Mouse (Mus musculus) mouse trophoblast stem cell (cell line): ENCODE results near the gene Krt79.

Source experiments
- in situ Hi-C, 2 experiments: fragments of 300-500 bp; cut with MseI, MboI; formaldehyde crosslinking; loops; 2 replicates in 1 of 2; 3 replicates in 1 of 2; pipeline ENCODE4 v1.15.1; 2025

Krt79 gene

DNA sequence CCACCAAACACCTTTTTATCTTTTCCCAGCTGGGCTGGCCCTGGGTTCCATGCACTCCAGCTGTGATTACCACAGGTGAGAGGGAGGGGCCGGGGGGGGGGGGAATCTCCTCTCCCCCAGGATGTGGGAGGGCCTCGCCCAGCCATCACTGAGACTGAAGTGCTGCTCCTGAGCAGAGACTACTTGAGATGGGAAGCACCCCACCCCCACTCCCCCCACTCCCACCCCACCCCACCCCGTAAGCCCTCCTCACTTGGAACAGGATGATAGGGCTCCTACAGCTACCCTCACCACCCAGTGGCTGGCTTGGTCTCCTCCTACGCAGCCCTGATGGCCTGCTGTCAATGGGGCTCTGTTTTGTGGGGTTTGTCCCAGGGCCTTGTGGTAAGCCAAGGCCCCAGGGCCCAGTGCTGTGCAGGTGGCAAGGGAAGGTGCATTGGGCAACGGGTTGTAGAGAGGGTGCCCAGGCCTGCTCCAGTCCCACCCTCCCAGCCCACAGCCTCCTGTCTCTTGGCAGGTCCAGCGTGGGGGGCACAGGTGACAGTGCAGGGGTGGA lies at the start of gene Krt79:
Krt79 (minus strand) TSS at position 51 of the 556 bp plus-strand sequence.
- in situ Hi-C loops, result no loop called here

DNA sequence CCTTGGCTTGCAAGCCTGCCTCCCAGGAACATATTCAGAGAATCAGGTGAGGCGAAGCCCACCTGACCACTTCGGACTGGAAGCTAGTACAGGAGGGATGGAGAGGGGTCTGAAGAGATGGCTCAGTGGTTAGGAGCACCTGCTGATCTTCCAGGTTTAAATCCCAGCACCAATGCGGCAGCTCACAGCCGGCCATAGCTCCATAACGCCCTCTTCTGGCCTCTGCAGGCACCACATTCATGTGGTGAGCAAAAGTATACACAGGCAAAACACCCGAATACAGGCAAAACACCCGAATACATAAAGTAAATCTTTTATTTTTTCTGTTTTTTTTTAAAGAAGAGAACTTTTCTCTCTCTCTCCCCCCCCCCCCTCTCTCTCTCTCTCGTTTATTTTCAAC lies 48.6 kb upstream of the Krt79 start:
- in situ Hi-C loops, result loop anchor here in 1 of 2 experiments (5.0 kb wide), 1 partner anchor 79 kb away; no protein-coding TSS in a partner anchor

DNA sequence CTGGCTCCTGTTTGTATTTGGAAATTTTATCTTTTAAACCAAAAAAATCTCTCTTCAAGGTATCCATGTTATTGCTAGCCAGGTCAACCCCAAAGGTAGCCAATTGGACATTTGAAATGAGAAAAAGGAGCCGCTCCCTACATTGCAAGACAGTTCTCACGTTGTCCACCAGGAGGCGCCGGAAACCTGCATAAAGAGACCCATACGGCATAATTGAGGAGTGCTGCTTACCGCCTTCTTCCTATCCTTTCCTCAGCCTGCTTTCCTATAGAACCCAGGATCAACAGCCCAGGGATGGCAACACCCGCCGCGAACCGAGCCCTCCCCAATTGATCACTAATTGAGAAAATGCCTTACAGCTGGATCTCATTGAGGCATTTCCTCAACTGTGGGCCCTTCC lies 48.0 kb upstream of the Krt79 start:
- in situ Hi-C loops, result loop anchor here in 1 of 2 experiments (5.0 kb wide), 1 partner anchor 79 kb away; no protein-coding TSS in a partner anchor

DNA sequence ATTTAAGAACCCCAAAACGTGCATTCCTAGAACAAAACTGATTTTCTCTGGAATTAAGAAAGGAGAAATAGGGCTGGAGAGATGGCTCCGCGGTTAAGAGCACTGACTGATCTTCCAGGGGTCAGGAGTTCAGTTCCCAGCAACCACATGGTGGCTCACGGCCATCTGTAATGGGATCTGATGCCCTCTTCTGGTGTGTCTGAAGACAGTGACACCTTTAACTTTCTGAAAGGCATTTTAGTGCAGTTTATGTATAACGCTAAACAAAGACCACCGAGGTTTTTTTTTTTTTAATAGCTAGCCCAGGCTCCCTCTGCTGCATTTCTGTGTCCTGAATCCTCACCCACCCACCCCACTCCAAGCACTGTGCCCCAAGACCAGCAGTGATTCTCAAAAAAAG lies 44.6 kb upstream of the Krt79 start:
- in situ Hi-C loops, result loop anchor here in 1 of 2 experiments (5.0 kb wide), 1 partner anchor 83 kb away; no protein-coding TSS in a partner anchor

DNA sequence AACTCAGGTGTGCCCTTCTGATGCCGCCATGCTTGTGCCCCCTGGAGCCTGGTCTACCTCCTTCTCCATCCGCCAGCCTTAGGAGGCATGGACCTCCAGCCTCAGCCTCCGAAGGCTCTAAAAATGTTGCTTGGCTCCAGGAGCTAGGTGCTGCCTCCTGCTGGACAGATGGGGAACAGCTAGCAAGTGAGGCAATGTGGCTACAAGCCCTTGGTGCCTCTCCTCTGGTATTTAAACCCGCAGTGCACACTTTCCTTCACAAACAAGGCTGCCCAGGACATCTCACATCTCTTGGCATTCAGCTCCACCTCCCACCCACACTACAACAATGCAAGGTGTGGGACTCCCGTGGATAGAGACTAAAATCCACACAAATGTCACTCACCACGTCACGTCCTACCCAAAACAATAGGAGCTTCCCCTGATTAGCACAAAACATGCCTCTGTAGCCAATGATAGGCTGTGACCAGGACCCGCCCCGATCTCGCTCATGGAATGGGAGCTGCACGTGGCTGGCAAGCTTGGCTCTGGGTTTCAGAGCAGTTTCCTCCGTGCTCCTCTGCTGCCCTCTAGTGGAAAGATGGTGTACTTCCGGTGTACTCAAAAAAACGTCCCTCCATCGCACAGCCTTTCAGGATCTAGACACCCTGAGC lies 44.0 kb upstream of the Krt79 start:
- in situ Hi-C loops, result no loop called here

DNA sequence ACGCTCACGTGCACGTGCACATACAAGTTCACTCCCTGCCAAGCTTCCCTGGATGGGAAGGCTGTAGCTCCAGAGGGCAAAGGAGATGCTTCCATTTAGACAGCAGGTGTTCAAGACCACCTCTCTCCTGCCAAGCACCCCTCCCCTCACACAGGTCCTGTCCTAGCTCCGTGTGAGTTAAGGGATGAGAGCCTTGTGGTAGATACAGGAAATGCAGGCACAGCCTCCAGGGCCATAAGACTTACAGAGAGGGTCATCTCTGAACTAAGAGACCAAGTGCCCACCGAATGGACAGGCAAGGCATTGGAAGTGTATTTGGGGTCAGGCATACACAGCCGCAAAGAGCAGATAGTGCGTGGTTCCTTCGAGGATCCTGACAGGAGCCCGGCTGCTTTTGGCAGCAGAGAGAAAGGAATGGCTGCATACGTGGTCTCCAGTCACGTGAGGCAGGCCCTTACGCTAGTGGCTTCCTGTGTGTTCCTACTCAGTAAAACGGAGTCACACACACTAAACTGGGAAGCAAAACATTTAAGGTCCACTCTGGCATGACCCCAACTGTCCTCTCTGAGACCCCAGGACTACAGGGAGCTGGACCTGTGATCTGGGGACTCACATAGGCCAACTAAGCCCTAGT lies 43.3 kb upstream of the Krt79 start:
- in situ Hi-C loops, result no loop called here

DNA sequence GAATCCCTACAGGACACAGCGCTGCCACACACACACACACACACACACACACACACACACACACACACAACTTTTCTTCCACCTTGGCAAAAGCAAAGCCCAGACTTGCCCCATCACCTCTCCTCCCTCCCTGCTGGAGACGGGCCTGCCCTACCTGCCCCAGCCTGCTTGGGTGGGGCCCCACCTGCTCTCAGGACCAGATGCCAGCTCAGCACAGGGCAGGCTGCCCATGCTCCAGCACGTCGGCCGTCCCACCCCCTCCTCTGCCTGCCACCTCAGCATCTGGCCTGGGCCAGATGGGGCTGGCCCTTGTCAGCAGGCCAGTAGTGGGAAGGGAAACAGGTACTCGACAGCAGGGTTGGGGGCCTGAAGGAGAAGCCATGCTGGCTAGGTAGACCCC lies 40.7 kb upstream of the Krt79 start:
- in situ Hi-C loops, result no loop called here

DNA sequence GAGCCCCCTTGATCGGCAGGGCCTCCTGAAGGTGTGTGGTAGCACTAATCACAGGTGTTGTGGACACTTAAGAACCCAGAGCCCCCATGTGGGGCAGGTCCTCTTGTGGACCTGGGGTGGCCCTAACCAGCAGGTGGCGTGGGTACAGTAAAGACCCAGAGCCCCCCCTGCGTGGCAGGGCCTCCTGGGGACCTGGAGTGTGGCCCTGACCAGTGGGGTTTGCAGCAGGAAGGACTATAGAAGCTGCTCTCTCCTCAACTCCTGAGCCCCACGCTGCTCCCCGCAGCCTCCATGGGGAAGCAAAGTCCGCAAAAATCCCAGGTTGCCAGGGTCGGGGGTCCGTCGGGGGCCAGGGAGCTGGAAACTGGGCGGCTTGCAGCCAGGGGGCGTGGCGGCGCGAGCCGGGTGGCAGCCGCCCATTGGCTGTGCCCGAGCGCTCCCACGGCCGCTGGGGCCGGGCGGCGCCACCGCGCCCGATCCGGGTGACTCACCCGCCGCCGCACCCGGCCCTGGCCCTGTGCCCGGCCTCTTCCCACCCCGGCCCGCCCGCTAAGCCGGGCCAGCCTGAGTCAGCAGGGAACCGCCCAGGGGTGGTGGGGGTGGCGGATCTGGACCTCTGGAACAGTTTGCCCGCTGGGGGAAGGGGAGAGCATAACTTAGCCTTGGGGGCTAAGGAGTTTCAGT lies 37.1 kb upstream of the Krt79 start:
- in situ Hi-C loops, result loop anchor here (10.0 kb wide), 1 partner anchor 452 kb away; no protein-coding TSS in a partner anchor

DNA sequence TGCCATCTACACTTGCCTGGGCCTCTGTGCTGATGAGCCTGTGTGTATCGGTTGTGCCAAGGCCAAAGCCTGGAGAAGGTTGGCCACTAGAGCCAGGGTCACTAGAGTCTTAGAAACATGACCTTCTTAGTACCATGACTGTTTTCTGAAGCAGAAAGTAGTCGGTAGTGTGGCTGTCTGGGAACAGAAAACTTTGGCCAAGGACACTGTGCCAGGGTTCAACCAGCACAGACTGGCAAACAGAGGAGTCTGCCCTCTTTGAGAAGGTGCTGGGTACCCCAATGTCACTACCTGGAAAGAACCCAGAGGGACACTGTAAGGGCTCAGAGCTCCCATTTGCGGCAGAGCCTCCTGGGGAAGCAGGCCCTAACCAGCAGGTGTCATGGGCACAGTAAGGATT lies 36.5 kb upstream of the Krt79 start:
- in situ Hi-C loops, result loop anchor here (10.0 kb wide), 1 partner anchor 452 kb away; no protein-coding TSS in a partner anchor

DNA sequence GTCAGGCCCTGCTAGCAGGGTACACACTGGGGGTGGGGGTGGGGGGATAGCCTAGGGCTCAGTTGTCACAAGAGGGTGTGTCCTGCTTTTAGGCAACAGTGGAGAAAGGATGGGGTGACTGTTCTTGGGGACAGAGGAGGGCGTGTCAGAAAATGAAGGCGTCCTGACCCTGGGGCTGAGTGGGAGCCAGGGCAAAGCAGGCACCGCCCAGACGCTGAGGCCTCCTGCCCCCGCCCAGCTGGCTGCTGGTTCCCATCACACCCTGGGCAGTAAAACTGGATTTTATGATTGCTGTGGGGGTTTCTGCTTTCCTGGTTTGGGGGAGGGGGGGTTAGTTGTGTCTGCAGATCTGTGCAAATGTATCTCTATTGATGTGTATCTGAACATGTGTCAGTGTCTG lies 35.9 kb upstream of the Krt79 start:
- in situ Hi-C loops, result loop anchor here (10.0 kb wide), 1 partner anchor 451 kb away; no protein-coding TSS in a partner anchor

DNA sequence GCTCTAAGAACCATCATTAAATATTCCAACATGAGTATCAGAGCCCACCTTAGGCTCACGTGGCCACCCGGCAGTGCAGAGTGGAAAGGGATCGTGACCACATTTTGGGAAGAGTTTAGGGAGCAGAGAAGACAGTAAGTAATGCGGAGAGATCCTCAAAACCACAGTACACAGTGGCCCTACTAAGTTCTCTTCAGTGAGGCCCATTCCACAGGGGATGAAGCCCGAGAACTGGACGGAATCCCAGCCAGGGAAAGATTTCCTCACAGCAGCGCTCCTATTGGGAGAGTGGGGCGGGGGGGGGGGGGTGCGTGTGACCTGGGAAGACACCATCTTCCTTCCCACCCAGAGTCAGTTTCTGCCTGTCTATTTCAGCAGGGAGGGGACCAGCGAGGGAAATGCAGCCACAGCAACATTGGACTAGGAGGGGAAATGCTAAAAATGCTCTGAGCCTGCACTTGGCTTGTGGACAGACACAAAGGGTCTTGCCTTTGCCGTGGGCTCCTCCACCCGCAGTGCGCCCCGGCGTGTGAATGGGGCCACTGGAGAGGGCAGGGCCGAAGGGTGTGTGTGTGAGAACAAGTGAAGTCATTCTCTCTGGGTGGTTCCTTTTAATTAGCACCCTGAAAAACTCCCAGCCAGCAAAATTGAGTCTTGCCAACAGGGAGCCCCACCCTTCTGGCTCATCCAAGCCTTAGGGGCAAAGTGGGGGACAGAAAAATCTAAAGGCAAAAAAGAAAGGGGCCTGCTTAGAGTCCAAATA lies 34.1 kb upstream of the Krt79 start:
- in situ Hi-C loops, result loop anchor here (5.0 to 10.0 kb wide), 3 partner anchors 202 to 637 kb away; no protein-coding TSS in a partner anchor

DNA sequence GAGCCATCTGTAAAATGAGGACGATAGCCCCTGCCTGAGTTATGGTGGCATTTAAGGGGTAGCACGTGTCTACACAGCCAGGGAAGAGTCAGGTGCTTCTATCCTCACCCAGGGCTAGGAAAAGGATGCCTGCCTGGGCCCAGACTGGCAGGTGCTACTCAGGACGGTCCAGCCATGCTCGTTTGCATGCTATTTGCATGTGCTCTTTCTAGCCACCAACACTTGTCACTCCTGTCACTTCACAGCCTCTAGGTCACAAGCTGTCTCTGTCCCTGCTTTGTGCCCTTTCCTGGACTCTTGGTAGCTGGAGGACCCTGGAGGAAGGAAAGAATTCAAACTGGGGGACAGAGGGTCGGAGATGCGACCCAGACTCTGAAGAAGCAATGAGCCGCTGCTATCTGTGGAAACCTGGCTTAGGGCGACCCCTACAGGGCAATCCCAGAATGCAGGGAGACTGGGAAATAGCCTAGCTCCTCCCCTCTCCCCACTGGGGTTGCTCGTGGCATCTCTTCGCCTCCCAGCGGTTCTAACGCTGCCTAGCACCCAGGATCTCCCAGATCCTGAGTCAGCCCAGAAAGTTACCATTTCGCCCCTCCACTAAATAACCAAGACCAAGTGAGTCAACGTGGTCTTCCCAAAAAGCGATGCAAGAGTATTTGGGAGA lies 33.4 kb upstream of the Krt79 start:
- in situ Hi-C loops, result loop anchor here (5.0 to 10.0 kb wide), 3 partner anchors 201 to 636 kb away; no protein-coding TSS in a partner anchor

DNA sequence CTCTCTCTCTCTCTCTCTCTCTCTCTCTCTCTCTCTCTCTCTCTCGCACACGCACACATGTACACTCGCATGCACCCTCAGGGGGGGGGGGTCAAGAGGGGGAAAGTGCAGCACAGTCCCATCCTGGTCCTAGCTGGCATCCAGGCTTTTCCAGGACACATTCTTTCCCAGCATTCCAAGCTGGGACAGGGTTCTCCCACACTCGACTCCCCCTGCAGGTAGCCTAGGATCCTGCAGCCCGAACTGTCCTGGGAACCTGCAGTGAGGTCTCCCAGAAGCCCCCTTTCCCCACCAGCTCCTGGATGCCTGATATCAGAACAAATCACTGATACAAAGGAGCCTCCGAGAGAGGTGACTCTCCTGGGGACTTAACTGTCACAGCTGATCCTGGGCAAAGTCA lies 30.4 kb upstream of the Krt79 start:
- in situ Hi-C loops, result loop anchor here (5.0 to 10.0 kb wide), 3 partner anchors 198 to 633 kb away; no protein-coding TSS in a partner anchor

DNA sequence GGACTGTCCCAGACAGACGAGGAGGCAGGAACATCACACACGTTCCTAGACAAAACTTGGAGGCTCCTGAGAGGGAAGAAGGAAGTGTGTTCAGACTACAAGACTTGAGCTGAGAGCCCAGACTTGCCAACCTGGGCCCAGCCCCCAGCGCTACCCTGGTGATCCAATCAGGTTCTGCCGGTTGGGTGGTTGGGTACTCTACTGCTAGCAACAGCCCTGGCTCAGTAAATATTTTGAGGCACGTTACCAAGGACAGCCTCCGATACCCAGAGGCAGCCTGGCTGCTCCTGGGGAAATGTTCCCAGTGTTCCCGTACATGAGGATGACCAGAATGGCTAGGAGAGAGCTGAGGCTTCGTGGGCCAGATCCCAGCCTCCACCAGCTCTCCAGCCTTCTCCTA lies 26.7 kb upstream of the Krt79 start:
- in situ Hi-C loops, result no loop called here

DNA sequence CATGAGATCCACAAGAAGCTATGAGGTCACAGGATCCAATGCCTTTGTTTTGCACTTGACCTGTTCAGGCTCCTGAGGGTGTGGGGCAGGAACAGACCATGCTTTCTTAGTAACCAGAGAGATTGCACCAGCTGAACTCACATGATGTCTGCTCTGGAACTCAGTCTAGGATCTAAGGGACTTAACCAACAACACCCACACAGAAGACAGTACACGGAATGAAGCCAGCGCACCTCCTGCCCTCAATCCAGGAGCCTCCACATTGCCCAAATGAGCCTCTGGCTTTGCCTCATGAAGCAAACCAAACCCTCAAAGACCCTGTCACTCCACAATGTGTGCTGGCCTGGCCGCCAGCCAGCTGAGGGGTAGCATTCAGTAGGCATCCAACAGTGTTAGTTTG lies 18.8 kb upstream of the Krt79 start:
- in situ Hi-C loops, result no loop called here

DNA sequence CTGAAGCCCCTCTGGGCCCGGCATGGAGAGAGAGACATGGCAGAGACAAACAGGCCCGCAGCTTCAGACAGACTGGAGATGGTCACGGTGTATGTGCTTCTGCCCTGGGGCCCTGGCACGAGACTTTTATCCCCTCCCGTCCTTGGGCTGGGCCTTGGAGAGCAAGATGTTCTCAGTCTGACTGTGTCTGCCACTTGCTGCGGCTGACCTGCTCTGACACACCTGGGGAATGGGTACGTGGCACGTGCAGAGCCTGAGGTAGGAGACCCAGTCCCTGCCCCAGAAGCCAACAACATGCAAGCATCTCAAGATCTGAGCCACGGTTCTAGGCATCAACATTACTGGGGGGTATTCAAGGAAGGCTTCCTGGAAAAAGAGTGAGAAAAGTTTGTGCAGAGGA lies 14.1 kb upstream of the Krt79 start, which contains the start of gene Krt78:
Krt78 (minus strand) TSS at position 101 of the 400 bp plus-strand sequence.
- in situ Hi-C loops, result no loop called here

DNA sequence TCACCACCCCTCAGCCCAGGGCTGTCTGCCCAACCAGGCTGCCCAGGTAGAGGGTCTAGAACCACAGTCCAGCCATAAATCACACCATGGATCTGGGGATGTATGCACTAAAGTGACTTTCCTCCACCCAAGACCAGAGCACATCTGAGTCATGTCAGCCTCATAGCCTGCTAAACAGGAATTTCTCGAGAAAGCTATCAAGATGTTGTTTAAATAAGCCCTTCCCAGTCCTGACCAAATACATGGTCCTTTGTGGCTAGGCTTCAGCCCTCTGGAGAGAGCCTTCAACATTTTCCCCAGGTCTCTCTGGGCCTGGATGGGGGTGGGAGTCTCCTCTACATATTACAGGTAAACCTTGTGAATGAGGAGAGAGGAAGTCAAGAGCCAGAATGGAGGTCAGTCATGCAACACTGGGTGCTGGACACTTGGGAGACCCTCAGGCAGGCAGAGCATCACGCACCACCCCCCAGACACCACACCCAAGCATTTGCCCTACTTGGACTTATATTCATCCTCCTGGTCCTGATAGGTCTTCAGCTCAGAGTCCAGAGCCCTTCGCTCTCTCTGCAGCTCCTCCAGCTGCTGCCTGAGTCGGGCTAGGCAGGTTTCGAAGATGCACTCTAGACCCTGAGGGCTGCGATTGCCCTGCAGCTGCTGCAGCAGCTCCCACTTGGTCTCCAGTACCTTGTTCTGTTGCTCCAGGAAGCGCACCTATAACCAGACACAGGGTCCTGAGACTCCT lies 12.8 kb upstream of the Krt79 start:
- in situ Hi-C loops, result no loop called here

DNA sequence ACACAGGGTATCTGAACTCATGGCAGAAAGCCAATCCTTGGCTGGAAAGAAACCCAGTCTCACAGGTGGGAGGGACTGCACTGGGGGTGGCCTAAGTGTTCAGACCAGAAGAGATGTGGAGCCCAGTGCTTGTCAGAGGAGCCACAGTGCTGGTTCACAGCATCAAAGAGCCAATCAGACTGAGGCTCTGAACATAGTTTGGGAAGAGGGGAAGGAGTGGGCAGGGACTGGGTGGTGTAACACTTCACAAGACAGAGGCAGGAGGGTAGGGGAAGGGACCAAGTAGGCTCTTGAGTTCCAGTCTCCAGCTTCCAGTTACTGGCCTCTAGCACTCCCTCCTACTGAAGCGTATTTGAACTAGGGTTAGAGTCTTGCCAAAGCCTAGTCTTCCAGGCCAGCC lies 5.3 kb upstream of the Krt79 start:
- in situ Hi-C loops, result no loop called here

DNA sequence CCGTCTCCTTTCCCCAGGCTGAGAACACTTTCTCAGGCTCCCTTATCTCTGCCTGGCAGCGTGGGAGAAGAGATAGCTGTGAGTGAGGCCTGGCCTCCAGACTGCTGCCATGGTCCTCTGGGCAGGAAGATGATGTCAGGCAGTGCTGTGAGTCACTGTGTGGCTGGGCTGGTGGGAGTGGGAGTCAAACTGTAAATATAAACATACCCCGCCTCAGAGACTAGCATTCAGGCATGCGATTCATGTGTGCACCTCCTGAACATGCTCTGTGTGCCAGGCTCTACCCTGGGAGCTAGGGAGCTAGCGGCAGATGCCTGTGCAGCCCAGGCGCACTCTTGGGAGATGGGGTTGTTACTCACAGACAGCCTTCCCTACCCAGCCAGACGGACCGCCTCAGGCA lies 1.8 kb upstream of the Krt79 start:
- in situ Hi-C loops, result no loop called here
